Mouse (Mus musculus) embryo, embryonic 11.5 days (tissue): ENCODE measurements around the gene Ank3.

Experiments used
- DNase-seq: peaks from one replicate; pipeline ENCODE4 v3.0.0-alpha.2; 2012; ENCODE audit warnings: low read depth, low spot score

The Ank3 gene

DNA sequence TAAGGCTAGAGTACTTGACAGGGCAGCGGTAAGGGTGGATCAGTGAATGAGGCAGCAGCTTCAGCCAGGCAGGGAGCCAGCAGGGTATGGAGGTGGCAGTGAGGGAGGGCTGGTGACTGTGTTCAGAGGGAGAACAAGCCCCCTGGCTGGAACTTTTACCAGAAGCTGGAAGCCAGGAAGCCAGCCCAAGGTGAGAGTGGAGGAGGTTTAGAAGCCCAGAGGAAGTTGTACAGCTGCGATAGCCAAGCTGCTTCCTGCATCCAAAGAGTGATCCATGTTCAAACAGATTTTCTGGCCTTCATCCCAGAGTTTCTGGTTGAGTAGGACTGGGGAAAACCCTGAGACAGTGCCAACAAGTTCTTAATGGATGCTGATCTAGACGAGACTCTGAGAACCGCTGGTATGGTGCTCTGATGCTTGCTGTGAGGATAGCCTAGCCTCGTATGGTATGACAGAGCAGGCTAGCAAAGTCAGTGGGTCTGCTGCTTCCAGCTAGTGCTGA, 213.3 kb downstream of the Ank3 start:
- DNase-seq: no peak

GRCm38 (mm10) chr10:69616953-69617352, 218.4 kb downstream of the Ank3 start:
- no peak for DNase-seq

DNA sequence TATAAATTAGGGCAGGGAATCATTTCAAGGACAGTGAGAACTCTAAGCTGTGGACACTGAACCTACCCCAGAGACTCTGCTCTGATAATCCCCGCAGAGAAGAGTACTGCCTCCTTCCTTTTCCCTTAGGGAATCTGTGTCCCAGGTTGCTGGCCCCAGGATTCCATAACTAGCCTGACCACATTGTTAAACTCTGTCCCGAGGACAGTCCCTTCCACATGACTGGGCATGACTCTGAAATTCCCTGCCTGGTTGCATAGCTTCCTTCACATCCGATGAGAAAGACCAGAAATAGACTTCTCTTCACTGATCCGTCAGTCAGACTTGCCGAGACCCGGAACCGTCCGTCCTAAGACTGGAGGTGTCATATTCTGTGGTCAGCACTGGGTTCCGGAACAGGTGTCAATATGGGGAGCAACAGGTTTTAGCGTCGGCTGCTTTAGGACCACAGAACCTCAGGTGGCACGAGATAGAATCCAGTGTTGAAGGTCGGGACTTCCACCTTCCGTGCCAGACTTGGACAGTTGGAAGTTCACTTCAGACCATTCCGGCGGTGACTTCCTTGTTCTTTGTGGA, 219.1 kb downstream of the Ank3 start:
- DNase-seq: no peak

GRCm38 (mm10) chr10:69620692-69621382, 222.3 kb downstream of the Ank3 start:
- DNase-seq: no peak

GRCm38 (mm10) chr10:69627767-69628166, 229.2 kb downstream of the Ank3 start:
- DNase-seq: no peak

DNA sequence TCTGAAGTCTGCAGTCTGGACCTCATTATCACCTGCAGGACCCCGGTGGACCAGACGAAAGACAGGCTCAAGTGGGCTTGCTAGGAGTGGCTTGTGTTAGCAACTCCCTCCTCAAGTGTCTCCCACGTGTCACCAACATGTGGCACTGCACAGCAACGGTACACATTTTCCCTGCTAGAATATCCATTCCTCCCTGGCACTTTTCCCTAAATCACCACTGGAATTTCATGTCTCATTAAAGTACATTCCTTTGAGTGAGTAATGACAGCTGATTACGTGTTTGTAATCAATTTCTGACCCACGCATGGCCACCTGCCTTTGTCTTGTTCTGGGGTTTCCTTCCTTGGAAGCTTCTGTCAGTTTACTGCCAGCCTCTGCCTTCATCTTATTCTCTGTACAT, 230.2 kb downstream of the Ank3 start:
- no peak for DNase-seq

- DNase-seq: no peak
Observed at GRCm38 (mm10) chr10:69630802-69631388, 232.3 kb downstream of the Ank3 start.

GRCm38 (mm10) chr10:69632885-69633284, 234.3 kb downstream of the Ank3 start:
- no peak for DNase-seq

DNA sequence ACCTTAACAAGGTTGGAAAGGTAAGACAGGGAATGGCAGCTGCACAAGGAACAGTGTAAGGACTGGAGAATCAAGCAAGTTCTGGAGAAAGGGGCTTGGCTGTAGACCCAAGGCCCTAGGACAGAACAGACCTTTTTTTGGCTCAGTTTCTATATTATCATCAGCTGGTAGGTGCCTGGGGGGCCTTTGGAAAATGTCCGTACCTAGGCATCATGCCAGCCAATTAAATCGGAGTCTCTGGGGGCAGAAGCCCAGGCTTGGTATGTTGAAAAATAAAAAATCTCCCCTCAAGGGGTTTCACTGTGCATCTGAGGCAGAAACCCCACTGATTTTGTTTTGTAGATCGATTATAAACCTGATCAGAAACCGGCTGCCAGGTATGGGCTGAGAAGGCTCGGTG, 236.3 kb downstream of the Ank3 start:
- no peak for DNase-seq

DNA sequence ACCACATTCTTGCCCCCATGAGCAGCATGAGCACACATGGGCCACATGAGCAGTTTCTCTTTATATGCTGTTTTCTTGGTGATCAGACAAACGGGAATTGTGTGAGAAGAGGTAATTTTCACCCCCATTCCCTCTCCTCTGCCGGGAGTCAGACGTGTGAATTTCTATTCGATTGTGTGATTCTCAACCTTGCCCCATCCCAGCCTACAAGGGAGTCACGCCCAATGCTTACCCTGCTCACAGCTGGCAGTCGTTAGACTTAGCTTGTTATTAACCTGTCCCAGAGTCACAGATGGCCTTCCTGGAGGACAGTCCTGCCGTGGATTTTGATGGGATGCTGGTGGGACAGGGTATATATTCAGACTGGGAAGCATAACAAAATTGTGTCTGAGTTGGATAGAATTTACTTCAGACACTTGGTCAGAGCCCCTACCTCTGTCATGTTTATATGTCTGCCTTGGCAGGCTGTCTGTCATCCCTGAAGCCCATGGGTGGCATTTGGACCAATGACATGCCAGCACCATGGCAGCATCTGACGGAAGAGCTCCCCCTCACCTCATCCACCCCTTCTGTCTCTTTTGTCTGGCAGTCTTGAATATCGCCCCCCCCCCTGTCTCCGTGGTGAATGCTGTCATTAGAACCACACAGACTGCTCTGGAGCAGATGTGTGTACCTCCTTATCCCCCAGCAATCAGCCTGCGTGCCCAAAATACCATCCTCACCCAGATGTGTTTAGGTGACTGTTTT, 237.5 kb downstream of the Ank3 start:
- no peak for DNase-seq

- no peak for DNase-seq
Observed at GRCm38 (mm10) chr10:69639138-69639537, 240.6 kb downstream of the Ank3 start.

DNA sequence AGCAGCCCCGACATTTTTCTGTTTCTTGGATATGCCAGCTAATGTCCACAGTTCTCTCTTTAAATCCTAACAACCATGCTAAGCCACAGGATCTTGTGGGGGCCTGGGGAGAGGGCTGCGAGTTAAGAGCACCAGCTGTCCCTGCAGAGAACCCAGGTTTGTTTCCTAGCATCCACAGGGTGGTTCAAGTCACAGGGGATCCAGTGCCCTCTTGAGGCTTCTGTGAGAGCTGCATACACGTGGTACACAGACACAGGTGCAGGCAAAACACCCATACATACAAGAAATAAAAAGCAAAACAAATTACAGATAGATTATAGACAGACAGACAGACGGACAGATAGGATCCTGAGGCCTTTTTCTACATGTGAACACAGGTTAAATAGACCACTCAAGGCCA, 242.0 kb downstream of the Ank3 start:
- DNase-seq: no peak

DNA sequence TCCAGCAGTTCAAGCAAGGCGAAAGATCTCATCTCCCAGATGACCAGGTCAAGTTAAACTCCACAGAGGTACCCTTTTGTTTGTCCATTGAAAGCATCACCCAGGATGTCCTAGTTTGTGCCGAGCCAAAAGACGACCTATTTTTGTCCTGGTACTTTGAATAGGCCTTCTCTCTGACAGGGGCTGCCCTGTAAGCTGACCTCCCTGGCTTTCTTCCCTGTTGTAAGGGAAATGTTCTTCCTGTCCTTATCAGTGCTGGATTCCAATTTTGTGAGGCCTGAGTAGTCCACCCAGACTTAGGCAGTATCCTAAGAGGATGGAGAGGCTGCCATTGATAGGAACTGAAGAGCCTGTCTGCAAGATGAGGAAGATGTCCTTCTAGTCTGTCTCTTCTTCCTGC, 244.9 kb downstream of the Ank3 start:
- no peak for DNase-seq

DNA sequence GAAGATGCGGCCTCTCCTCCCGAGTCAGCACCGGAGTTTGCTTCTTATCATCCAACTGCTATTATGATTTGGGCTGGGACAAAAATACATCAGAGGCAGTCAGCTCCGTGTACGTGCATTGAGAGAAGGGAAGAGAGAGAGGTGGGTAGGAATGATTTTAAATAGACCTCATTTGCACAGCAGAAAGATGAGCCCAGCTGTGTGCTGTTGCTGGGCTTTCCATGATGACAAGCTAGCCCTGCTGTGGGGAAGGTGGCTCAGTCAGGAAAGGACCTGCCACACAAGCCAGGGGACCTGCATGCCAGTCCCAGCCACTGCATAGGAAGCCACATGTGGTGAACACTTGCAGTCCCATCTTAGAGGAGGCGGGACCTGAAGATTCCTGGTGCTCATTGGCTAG, 245.4 kb downstream of the Ank3 start:
- no peak for DNase-seq

- no peak for DNase-seq
Observed at GRCm38 (mm10) chr10:69645311-69645802, 246.8 kb downstream of the Ank3 start.

DNA sequence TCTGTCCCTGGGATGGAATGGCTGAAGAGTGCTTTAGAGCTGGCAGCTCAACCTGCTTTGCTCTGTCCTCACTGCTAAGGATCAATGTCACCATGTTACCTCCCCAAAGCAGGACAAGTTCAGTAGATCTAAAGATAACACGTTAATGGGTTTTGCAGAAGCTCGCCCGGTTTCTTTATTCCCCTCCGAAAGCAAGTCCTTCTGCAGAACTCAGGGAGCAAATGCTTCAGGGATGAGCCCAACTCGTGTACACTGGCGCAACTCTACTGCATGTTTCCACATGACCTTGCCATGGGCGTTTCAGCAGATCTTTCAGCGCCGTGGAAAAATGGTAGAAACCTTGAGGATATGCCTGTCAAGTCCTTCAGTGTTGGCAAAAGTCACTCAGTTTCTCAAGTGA, 247.4 kb downstream of the Ank3 start:
- DNase-seq: no peak

GRCm38 (mm10) chr10:69650074-69650473, 251.5 kb downstream of the Ank3 start:
- DNase-seq: no peak

DNA sequence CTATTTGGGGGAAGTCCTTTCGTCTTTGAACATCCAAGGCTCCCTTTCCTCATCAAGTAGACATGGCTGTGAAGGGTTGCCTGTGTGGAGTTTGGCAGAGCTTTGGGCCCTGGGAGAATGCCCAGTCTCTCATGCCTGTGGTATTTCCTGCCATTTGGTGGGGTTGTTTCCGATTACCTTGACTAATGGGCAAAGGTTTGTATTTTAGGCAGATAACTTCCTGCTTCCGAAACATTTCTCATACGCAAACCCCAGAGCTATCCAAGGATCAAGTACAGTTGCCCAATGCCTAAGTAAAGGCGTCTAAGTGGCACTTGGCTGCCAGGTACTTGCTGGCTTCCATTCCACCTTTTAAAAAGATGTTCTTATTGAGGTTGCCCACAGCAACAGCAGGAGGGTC, 254.1 kb downstream of the Ank3 start:
- DNase-seq: no peak

- no peak for DNase-seq
Observed at GRCm38 (mm10) chr10:69653121-69653677, 254.6 kb downstream of the Ank3 start.

DNA sequence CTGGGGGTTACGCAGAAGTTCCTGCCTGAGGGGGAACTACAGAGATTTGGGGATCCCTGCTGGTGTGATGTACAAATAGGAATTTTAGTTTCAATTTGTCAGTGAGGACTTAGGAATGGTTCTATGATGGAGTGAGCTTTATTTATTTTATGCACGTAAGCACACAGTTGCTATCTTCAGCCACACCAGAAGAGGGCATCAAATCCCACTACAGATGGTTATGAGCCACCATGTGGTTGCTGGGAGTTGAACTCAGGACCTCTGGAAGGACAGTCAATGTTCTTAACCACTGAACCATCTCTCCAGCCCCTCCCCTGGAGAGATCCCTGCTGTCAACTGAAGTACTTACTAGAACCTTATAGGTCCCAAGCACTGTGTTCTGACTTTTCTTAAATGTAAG, 255.6 kb downstream of the Ank3 start:
- no peak for DNase-seq

GRCm38 (mm10) chr10:69654866-69655633, 256.5 kb downstream of the Ank3 start:
- DNase-seq: peak; percentile 57
